Mouse (Mus musculus) R1 (cell line): ENCODE measurements at regions not wholly inside any gene's neighbourhood (a gene's known extent, or its start where the extent isn't known, plus 50 kb on each side); places are given as distances from the start of the nearest gene placed in this dataset.

Source experiments
- DNase-seq: peaks from one replicate; pipeline ENCODE4 v3.0.0-alpha.2; 2018; ENCODE audit warnings: low read depth, low spot score

GRCm38 (mm10) chr7:74690706-74691105 is 136.1 kb upstream of the Slco3a1 start:
- no peak for DNase-seq

DNA sequence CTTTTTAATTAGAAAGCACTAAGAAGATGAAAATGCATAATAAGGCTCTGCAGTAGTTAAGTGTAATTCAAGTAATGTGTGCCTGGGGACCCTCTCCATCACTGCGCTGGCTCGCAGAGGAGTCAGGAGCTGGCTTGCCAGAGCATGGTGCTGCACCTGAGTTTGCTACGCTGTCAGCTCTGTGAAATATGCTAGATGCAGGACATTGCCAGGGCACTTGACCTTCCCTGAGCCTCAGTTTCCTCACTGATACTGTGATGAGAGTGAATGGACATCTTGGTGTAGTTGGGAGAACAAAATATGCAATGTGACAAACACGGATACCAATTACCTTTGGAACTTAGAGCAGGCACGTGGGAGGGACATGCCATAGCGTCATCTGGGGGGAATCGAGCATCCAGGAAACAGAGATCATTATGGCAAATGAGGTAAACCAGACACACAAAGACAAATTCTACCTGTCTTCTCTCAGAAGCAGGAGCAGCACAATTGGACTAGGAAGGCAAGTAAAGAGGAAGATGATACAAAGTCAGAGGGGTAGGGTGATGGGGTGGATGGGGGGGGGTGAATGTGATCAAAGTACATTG is 133.6 kb upstream of the Slco3a1 start:
- no peak for DNase-seq

GRCm38 (mm10) chr7:74687303-74688115 is 132.9 kb upstream of the Slco3a1 start:
- peak; percentile 67 for DNase-seq

- DNase-seq: no peak
Observed at GRCm38 (mm10) chr7:74683979-74684378, 129.4 kb upstream of the Slco3a1 start.

- no peak for DNase-seq
Observed at GRCm38 (mm10) chr7:74673626-74674295, 119.2 kb upstream of the Slco3a1 start.

GRCm38 (mm10) chr7:74669110-74669509 is 114.5 kb upstream of the Slco3a1 start:
- DNase-seq: no peak

GRCm38 (mm10) chr7:74667106-74667505 is 112.5 kb upstream of the Slco3a1 start:
- peak; percentile 73 for DNase-seq

GRCm38 (mm10) chr7:74663820-74664219 is 109.2 kb upstream of the Slco3a1 start:
- no peak for DNase-seq

DNA sequence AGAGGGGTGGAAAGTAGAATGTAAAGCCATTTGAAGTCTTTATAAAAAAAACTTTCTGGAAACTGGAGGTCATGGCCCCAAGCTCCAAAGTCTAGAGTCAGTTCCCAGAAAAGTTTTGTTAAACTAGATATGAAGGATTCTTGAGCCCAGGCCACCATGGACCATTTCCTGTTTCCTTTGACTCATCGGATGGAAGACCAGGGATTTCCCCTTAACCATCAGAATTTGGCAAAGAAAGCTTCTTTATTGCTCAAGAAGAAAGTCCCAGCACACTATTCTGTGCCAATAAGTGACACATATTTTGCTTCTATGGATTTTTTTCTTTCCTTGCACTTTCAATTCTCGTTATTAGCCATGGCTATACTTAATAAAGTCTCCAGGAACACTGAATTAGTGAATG is 92.7 kb upstream of the Slco3a1 start:
- no peak for DNase-seq

DNA sequence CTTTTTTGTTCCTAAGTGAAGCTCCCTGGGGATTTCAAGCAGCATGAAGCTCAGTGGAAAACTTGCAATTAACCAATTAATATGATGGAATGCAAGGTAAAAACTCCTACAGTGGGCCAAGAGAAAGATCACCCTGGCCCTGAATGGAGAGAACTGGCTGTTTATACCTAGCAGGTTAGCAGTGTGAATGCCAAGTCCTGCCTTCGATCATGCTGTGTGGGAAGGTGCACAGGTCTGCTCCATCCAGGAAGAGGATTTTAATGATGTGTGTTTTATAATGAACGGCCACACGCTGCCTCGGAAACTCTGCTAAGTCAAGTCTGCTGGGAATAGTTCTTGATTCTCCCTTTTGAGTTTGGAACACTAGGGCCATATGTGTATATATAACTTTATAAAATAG is 85.6 kb upstream of the Slco3a1 start:
- DNase-seq: no peak

DNA sequence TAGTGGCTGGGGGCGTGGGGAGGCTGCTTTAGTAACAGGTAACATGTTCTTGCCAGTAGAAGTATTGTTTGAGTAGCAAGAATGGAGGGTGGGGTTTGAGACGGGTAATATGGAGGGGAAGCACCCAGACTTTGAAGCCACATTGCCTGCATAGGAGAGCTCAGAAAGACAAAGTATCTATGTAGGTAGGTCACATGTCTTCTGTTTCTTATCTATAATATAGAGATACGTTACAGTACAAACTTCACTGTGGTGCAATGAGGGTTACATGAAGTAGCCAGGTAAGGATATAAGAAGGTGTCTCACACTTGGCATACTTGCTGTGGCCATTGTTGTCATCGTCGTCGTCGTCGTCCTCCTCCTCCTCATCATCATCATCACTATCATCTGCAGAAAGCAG is 77.6 kb upstream of the Slco3a1 start:
- no peak for DNase-seq

GRCm38 (mm10) chr7:74628799-74629468 is 74.4 kb upstream of the Slco3a1 start:
- no peak for DNase-seq
